Mouse (Mus musculus) megakaryocyte-erythroid progenitor cell, adult 5-6 weeks (primary cell): ENCODE data around the gene Cysrt1. TPM values are rescaled to one million over a fixed set of nuclear protein-coding genes. Genes with fewer than 3 reads are reported as not detected.
A peak's percentile ranks its signal among the peaks of the same experiment; 100 is the strongest.
"Not testable (repeated sequence)": the region's sequence is repeated elsewhere in the genome, so short reads cannot be mapped to it uniquely, and the experiment has no call there.

Source experiments
- ATAC-seq: replicated peaks from 2 replicates; pipeline ENCODE4 v1.8.0; 2016; ENCODE audit warnings: mild to moderate bottlenecking, inconsistent platforms; ENCODE audit not compliant: severe bottlenecking, poor library complexity, low FRiP score, low TSS enrichment
- total RNA-seq, 2 experiments: library from RNA; stranded (forward) in 1 of 2; stranded (reverse) in 1 of 2; fragments of 200-1000, 215-1000 nt in 1 of 2; fragments of >200 nt in 1 of 2; fragmentation: Nextera tagmentation in 1 of 2; gene quantifications; 2 replicates each; pipeline ENCODE4 v1.2.3; 2014 to 2017

Cysrt1 gene
- total RNA-seq, 2 experiments from 2014 or later, result not detected

GRCm38 (mm10) chr2:25265897-25266656 lies 23.8 kb upstream of the Cysrt1 start:
- no peak for ATAC-seq

- ATAC-seq, result no peak
Observed at GRCm38 (mm10) chr2:25264851-25265250, 22.6 kb upstream of the Cysrt1 start.

- ATAC-seq, result no peak
Observed at GRCm38 (mm10) chr2:25264286-25264660, 22.0 kb upstream of the Cysrt1 start.

- ATAC-seq, result no peak
Observed at GRCm38 (mm10) chr2:25263623-25264285, 21.5 kb upstream of the Cysrt1 start.

GRCm38 (mm10) chr2:25262795-25263622 lies 20.8 kb upstream of the Cysrt1 start:
- 0 out of 2 replicates have a peak, but pooled peaks have one; percentile 9 for ATAC-seq

GRCm38 (mm10) chr2:25262291-25262767 lies 20.1 kb upstream of the Cysrt1 start, which contains the start of gene Tprn:
Gene Tprn (plus strand): TSS chr2:25262618.
- peak; percentile 98 for ATAC-seq

- ATAC-seq, result no peak
Observed at GRCm38 (mm10) chr2:25261870-25262269, 19.6 kb upstream of the Cysrt1 start.

GRCm38 (mm10) chr2:25258887-25259286 lies 16.6 kb upstream of the Cysrt1 start:
- ATAC-seq, result no peak

- ATAC-seq, result not testable (repeated sequence)
Observed at GRCm38 (mm10) chr2:25257250-25257649, 15.0 kb upstream of the Cysrt1 start.

GRCm38 (mm10) chr2:25256443-25257109 lies 14.3 kb upstream of the Cysrt1 start:
- peak; percentile 62 for ATAC-seq

- peak; percentile 82 for ATAC-seq
Observed at GRCm38 (mm10) chr2:25255284-25255779, 13.1 kb upstream of the Cysrt1 start, which contains the start of gene Tmem203. Gene Tmem203 (plus strand): TSS chr2:25255439.

- no peak for ATAC-seq
Observed at GRCm38 (mm10) chr2:25252331-25252730, 10.1 kb upstream of the Cysrt1 start.

- no peak for ATAC-seq
Observed at GRCm38 (mm10) chr2:25246183-25247072, 4.2 kb upstream of the Cysrt1 start, which contains the start of gene AL732309.1. Gene AL732309.1 (minus strand): TSS chr2:25246863.

- no peak for ATAC-seq
Observed at GRCm38 (mm10) chr2:25244144-25244543, 1.9 kb upstream of the Cysrt1 start.

- ATAC-seq, result no peak
Observed at GRCm38 (mm10) chr2:25243342-25243741, 1.1 kb upstream of the Cysrt1 start.

GRCm38 (mm10) chr2:25241438-25241775 lies 845 bp downstream of the Cysrt1 start:
- ATAC-seq, result no peak

GRCm38 (mm10) chr2:25240723-25241437 lies 1.4 kb downstream of the Cysrt1 start:
- ATAC-seq, result peak; percentile 74

- no peak for ATAC-seq
Observed at GRCm38 (mm10) chr2:25240310-25240709, 1.9 kb downstream of the Cysrt1 start.
